Mouse (Mus musculus) heart, embryonic 14.5 days (tissue): ENCODE measurements around the gene Trpc4ap. TPM values are rescaled to one million over a fixed set of nuclear protein-coding genes. Genes with fewer than 3 reads are reported as not detected.
"Not testable (repeated sequence)": the region's sequence is repeated elsewhere in the genome, so short reads cannot be mapped to it uniquely, and the experiment has no call there.

ENCODE experiments used
- ATAC-seq: fragments of 200-750 bp; cut with Nextera tagmentation; 2 replicates; pipeline ENCODE4 v1.8.0; 2017; ENCODE audit warnings: low read depth, moderate TSS enrichment; ENCODE audit not compliant: insufficient number of reproducible peaks, insufficient read depth, low FRiP score
- H3K27ac ChIP-seq, 2 experiments: fragments of 200-500 bp in 1 of 2; fragments of 300-500 bp in 1 of 2; sonication (generic) in 1 of 2; replicated peaks in 1 of 2; 2 replicates each; pipeline ENCODE4 v1.5.1; 2012 to 2014; ENCODE audit warnings: low read depth in 2 of 2, low read length in 2 of 2, control low read depth in 1 of 2, mild to moderate bottlenecking in 1 of 2, mixed read lengths in 1 of 2; ENCODE audit not compliant: control insufficient read depth in 1 of 2, insufficient read depth in 1 of 2
- H3K27me3 ChIP-seq: fragments of 300-500 bp; sonication (generic); 2 replicates; pipeline ENCODE4 v1.6.1; 2014; ENCODE audit warnings: mild to moderate bottlenecking, low read length, control low read depth; ENCODE audit not compliant: control insufficient read depth, insufficient read depth
- H3K36me3 ChIP-seq: fragments of 300-500 bp; sonication (generic); 2 replicates; pipeline ENCODE4 v1.6.1; 2014; ENCODE audit warnings: mild to moderate bottlenecking, control low read depth, low read length, mixed read lengths; ENCODE audit not compliant: control insufficient read depth, insufficient read depth
- H3K4me1 ChIP-seq, 2 experiments: fragments of 200-500 bp in 1 of 2; fragments of 300-500 bp in 1 of 2; sonication (generic) in 1 of 2; 2 replicates each; pipeline ENCODE4 v1.6.1; 2012 to 2014; ENCODE audit warnings: low read length in 2 of 2, control low read depth in 1 of 2, mixed read lengths in 1 of 2; ENCODE audit not compliant: control insufficient read depth in 2 of 2, insufficient read depth in 2 of 2
- H3K4me2 ChIP-seq: fragments of 300-500 bp; sonication (generic); 2 replicates; pipeline ENCODE4 v1.6.1; 2014; ENCODE audit warnings: mild to moderate bottlenecking, low read length
- H3K4me3 ChIP-seq, 2 experiments: fragments of 200-500 bp in 1 of 2; fragments of 300-500 bp in 1 of 2; sonication (generic) in 1 of 2; 2 replicates each; pipeline ENCODE4 v1.5.1; 2012 to 2014; ENCODE audit warnings: low read length in 2 of 2, mild to moderate bottlenecking in 2 of 2, control low read depth in 1 of 2, low read depth in 1 of 2, moderate library complexity in 1 of 2; ENCODE audit not compliant: control insufficient read depth in 1 of 2, insufficient read depth in 1 of 2
- H3K9ac ChIP-seq: fragments of 300-500 bp; sonication (generic); 2 replicates; pipeline ENCODE4 v1.6.1; 2014; ENCODE audit warnings: mild to moderate bottlenecking, low read length
- H3K9me3 ChIP-seq: fragments of 300-500 bp; sonication (generic); 2 replicates; pipeline ENCODE4 v1.6.1; 2016; ENCODE audit warnings: low read length, control low read depth; ENCODE audit not compliant: control insufficient read depth
- WGBS: fragments of 180-500 bp; shearing (Covaris S2); extraction: QIAGEN DNeasy Blood & Tissue Kit; methylation state at CpG from one replicate; pipeline ENCODE4 v1.1.7; 2014; 5-methylcytosine and 5-hydroxymethylcytosine counted together
- polyA plus RNA-seq: library from polyadenylated mRNA; unstranded; fragments of >200 nt; fragmentation: Nextera tagmentation; extraction: Ambion mirVana; gene quantifications from 2 replicates; pipeline ENCODE4 v1.2.1, GENCODE M21; 2014

Gene Trpc4ap
- polyA plus RNA-seq, result 94.3 and 108 TPM in 2 replicates

- H3K4me1 ChIP-seq, result peaks cover 0 to 12% of the 10 kb centered on the region in 2 experiments; a peak in 2 of 4 replicates
- H3K27me3 ChIP-seq, result no peaks in the 10 kb centered on the region
- under 1% methylated on average over 72 of the region's 72 CpGs for WGBS
- peaks cover 8% of the 10 kb centered on the region; the same call in 1 of the 2 replicates for H3K36me3 ChIP-seq
- peak within 1 kb of the TSS; percentile 87 for H3K4me2 ChIP-seq
- peak within 1 kb of the TSS; percentile 82 to 90 for H3K27ac ChIP-seq
- no peaks in the 10 kb centered on the region for H3K9me3 ChIP-seq
- peak within 1 kb of the TSS; percentile 91 for H3K9ac ChIP-seq
- H3K4me3 ChIP-seq, result peak within 1 kb of the TSS; percentile 89 to 96
- ATAC-seq, result peak; percentile 94
Measured at GRCm38 (mm10) chr2:155691723-155692493, at the start of gene Trpc4ap. Trpc4ap (minus strand) TSS chr2:155692384.

- no peak for ATAC-seq
- Histone ChIP-seq H3K4me2 (no peak overlapping the region), H3K4me1 (peaks cover 6 to 11% of the 10 kb centered on the region in 2 experiments; a peak in 3 of 4 replicates), H3K9ac (no peak overlapping the region), H3K27ac (no peak overlapping the region), H3K27me3 (no peaks in the 10 kb centered on the region), H3K9me3 (no peaks in the 10 kb centered on the region), H3K36me3 (no peaks in the 10 kb centered on the region), H3K4me3 (no peak overlapping the region)
- 74% methylated on average over 9 of the region's 9 CpGs for WGBS
Measured at GRCm38 (mm10) chr2:155737803-155738202, 45.6 kb upstream of the Trpc4ap start.

GRCm38 (mm10) chr2:155736936-155737335 is 44.8 kb upstream of the Trpc4ap start:
- H3K27ac ChIP-seq, result no peak overlapping the region
- peaks cover 0 to 3% of the 10 kb centered on the region in 2 experiments; a peak in 1 of 4 replicates for H3K4me1 ChIP-seq
- WGBS, result 43% methylated on average over 6 of the region's 6 CpGs
- no peak for ATAC-seq
- no peak overlapping the region for H3K4me3 ChIP-seq
- no peak overlapping the region for H3K4me2 ChIP-seq
- no peaks in the 10 kb centered on the region for H3K9me3 ChIP-seq
- no peak overlapping the region for H3K9ac ChIP-seq
- no peaks in the 10 kb centered on the region for H3K27me3 ChIP-seq
- H3K36me3 ChIP-seq, result no peaks in the 10 kb centered on the region

- not testable (repeated sequence) for H3K27me3 ChIP-seq, H3K9ac ChIP-seq, H3K4me1 ChIP-seq, H3K36me3 ChIP-seq, ATAC-seq, H3K4me2 ChIP-seq, H3K27ac ChIP-seq, H3K9me3 ChIP-seq, H3K4me3 ChIP-seq
- WGBS, result 75% methylated on average over 5 of the region's 5 CpGs
Measured at GRCm38 (mm10) chr2:155735766-155736165, 43.6 kb upstream of the Trpc4ap start, which contains the start of gene Gm17581. Gm17581 (minus strand) TSS chr2:155735866.

- Histone ChIP-seq H3K9ac (no peak overlapping the region), H3K4me1 (peaks cover 0 to 3% of the 10 kb centered on the region in 2 experiments; a peak in 1 of 4 replicates), H3K36me3 (no peaks in the 10 kb centered on the region), H3K27ac (no peak overlapping the region), H3K4me3 (no peak overlapping the region), H3K9me3 (no peaks in the 10 kb centered on the region), H3K4me2 (no peak overlapping the region), H3K27me3 (no peaks in the 10 kb centered on the region)
- WGBS, result 67% methylated on average over 5 of the region's 5 CpGs
- ATAC-seq, result no peak
Measured at GRCm38 (mm10) chr2:155735080-155735479, 42.9 kb upstream of the Trpc4ap start.

- WGBS, result under 1% methylated on average over 33 of the region's 33 CpGs
- ATAC-seq, result peak; percentile 72
- Histone ChIP-seq H3K36me3 (no peaks in the 10 kb centered on the region), H3K4me1 (peaks cover 3 to 9% of the 10 kb centered on the region in 2 experiments), H3K9ac (peak within 1 kb of the TSS; percentile 78), H3K4me3 (peak within 1 kb of the TSS; percentile 77 to 83), H3K27me3 (no peaks in the 10 kb centered on the region), H3K4me2 (peak within 1 kb of the TSS; percentile 92), H3K27ac (no peak within 1 kb of the TSS), H3K9me3 (no peaks in the 10 kb centered on the region)
Measured at GRCm38 (mm10) chr2:155729158-155729645, 37.0 kb upstream of the Trpc4ap start, which contains the start of gene Edem2. Edem2 (minus strand) TSS chr2:155729475.

- H3K4me2 ChIP-seq, result peak overlapping the region; percentile 92
- H3K9me3 ChIP-seq, result no peaks in the 10 kb centered on the region
- H3K27me3 ChIP-seq, result no peaks in the 10 kb centered on the region
- H3K27ac ChIP-seq, result no peak overlapping the region
- no peaks in the 10 kb centered on the region; the same call in 1 of the 2 replicates for H3K36me3 ChIP-seq
- H3K4me3 ChIP-seq, result peak overlapping the region; percentile 77 to 83
- peaks cover 3 to 9% of the 10 kb centered on the region in 2 experiments for H3K4me1 ChIP-seq
- H3K9ac ChIP-seq, result peak overlapping the region; percentile 78
- 5% methylated on average over 15 of the region's 15 CpGs for WGBS
- ATAC-seq, result no peak
Measured at GRCm38 (mm10) chr2:155728742-155729141, 36.6 kb upstream of the Trpc4ap start.
